Mouse (Mus musculus): ENCODE measurements around the gene Rbms3. TPM values are rescaled to one million over a fixed set of nuclear protein-coding genes. Genes with fewer than 3 reads are reported as not detected.
A peak's percentile ranks its signal among the peaks of the same experiment; 100 is the strongest.

Rbms3 gene
- total RNA-seq, 2 experiments from 2014 or later: 10.6 to 10.9 TPM

- no peak for DNase-seq
Observed at GRCm38 (mm10) chr9:116834949-116835348, 794.8 kb downstream of the Rbms3 start.

DNA sequence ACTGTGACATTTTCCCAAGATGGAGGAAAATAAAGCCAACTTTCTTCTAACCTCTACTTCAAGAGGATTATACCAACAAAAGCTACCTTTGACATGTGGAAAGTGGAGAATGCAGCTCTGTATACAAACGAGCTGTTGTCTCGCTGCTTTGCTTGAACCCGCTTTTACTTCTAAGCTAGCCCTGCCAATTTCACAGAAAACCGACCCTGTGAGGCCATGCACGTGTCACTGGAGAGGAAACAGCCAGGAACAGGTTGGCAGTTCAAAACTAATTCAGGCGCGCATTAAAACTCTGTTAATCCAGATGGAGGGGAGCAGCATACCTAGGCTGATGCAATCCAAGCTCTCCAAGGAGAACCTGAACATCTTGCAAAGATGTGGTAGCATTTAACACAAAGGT, 796.0 kb downstream of the Rbms3 start:
- no peak for DNase-seq

- DNase-seq: no peak
Observed at GRCm38 (mm10) chr9:116832822-116833221, 796.9 kb downstream of the Rbms3 start.

- DNase-seq: no peak
Observed at GRCm38 (mm10) chr9:116831386-116831785, 798.3 kb downstream of the Rbms3 start.

GRCm38 (mm10) chr9:116829929-116830328, 799.8 kb downstream of the Rbms3 start:
- DNase-seq: no peak

DNA sequence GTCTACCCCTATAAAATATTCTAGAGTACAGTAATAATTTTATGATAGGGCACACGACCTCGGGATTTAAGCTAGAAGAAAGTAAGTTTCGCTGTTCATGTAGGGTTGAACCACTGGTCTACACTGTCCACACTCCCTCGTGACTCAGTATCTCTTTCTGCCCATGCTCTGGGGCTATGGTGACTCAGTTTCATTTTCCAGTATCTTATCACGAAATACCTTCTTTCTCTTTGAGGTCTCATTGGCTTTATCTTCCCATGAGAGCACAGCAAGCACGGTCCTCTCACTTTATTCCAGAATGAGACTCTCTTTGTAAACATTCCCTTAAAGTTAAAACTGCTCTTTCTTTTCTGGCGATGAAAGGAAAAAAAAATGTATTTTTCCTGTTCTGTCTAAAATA, 808.1 kb downstream of the Rbms3 start:
- DNase-seq: no peak

DNA sequence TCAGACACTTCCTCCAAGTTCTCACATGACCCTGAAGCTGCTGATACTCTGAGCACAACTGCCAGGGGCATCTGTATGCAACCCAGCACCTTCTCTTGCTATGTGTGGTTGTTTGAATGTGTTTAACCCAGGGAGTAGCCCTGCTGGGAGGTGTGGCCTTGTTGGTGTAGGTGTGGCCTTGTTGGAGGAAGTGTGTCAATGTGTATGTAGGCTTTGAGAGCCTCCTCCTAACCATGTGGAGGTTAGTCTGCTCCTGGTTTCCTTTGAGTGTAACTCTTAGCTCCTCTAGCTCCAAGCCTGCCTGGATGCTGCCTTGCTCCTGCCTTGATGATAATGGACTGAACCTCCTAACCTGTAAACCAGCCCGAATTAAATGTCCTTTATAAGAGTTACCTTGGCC, 812.5 kb downstream of the Rbms3 start:
- no peak for DNase-seq

- DNase-seq: no peak
Observed at GRCm38 (mm10) chr9:116814495-116815094, 815.1 kb downstream of the Rbms3 start.

DNA sequence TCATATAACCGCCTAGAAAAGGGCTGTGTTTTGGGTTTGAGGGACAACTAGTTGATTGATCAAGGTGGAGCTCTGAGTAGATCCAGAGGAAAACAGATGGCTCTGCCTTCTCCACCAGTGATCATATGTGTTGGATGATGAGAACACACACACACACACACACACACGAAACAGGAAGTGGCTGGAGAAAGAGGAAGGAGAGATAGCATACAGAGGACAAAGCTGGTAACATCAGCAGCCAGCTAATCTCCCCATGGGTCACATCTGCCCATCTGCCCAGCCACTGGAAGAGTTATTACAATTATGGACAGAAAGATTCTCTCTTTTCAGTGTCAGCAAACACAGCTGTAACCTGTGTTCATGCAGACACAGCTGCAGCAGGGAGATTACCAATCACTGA, 816.3 kb downstream of the Rbms3 start:
- DNase-seq: peak; percentile 12

DNA sequence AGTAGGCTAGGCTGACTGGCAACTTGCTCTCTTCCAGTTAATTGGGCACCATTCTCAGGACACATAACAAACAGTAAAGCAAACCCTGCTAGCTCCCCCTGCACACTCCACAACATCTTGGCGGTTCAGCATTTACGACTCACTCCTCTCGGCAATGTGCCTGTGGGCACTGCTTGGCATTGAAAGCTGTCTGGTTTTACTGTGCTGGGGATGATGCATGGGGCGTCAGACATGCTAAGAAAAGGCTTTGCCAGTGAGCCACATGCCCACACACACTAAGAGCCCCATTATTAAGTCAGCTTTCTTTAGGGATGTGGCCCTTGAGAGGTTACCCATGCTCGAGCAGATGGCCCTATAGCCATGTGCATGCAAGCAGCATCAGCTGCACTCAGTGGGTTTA, 820.5 kb downstream of the Rbms3 start:
- DNase-seq: no peak

DNA sequence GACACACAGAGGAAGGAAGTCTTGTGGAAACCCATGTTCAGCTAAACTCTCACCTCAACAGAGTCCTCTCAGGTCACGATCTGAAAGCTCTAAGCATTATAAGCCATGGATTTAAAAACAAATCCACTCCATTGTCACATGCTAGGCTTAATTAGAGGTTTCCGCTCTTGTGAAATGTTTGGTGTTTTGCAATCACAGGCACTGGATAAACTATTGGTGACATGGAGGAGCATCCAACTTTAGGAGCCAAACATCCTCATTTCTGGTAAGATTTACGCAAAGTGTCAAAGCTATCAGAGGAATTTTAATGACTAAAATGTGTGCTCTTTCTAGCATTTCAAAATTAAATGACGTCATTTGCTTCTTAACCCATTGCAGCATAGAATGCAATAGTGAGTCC, 821.3 kb downstream of the Rbms3 start:
- DNase-seq: no peak

DNA sequence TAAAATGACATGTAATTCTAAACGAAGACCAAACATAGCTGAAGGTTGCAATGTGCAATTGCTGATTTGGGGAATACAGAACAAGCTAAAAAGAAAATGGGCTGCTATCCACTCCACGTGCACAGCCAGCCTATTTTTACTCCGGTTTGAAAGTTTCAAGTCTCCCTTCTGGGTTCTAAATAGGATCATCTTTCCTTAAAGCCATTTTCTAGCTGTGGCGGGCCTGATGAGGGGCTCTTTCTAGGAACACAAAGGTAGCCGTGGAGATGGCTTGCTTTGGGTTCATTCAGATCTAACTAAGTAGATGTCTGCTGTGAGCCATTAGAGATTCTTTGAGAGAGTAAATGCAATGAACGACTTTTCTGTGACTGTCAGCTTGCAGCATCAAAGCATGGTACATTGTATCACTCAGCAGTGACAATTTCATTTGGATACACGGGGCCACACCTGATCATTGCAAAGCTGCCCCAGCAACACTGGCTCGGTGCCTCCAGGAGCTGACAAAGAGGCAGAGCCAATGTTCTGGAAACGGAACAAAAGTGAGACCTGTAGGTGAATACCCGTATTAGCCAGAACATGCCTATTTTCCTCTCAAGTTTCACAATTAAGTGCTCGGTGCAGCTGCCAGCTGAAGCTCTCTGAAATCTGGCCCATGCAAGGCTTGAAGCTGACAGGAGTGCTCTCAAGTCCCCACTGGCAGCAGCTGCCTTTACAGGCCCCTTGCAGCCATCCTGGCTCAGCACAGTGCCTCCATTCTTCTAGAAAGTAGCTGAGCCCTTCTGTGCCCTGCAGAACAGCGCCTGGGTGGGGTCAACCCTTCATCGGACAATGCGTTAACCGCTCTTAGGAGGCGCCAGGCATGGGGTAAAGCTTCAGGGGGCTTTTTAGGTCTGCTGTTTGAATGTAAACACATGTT, 822.3 kb downstream of the Rbms3 start:
- DNase-seq: peak; percentile 28

GRCm38 (mm10) chr9:116803292-116803731, 826.4 kb downstream of the Rbms3 start:
- no peak for DNase-seq

GRCm38 (mm10) chr9:116802602-116803001, 827.1 kb downstream of the Rbms3 start:
- no peak for DNase-seq

DNA sequence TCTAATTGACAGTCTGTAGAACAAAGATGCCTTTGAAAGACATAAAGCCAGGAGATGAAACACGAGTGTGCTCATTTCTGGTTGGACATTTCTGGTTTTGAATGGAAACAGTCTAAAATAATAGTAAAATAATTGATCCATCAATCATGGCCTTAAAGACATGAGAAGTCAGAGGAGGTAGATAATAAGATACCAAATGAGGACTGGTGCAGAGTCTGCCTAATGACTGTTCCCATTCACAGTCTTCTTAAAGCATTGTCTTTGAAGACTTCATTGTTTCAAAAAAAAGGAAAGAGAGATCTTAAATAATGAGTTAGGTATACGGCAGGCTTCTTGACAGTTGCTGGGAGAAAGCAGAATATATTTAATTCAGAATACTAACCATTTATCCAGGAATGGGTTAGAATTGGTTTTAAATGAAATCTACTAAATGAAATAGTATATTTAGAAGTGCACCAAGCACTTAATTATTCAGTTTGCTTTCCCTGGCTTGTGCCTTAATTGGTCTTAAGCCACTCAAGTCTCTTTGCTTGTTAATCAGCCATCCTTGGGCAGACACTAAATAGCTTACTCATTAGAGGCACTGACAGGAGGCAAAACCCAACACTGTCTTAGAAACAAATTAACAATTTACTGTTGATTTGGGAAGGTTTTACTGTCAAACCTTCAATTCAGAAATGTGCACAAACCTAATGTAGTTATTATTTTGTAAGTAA, 834.3 kb downstream of the Rbms3 start:
- DNase-seq: no peak

GRCm38 (mm10) chr9:116791850-116792249, 837.9 kb downstream of the Rbms3 start:
- DNase-seq: no peak

- no peak for DNase-seq
Observed at GRCm38 (mm10) chr9:116786136-116787046, 843.3 kb downstream of the Rbms3 start.

DNA sequence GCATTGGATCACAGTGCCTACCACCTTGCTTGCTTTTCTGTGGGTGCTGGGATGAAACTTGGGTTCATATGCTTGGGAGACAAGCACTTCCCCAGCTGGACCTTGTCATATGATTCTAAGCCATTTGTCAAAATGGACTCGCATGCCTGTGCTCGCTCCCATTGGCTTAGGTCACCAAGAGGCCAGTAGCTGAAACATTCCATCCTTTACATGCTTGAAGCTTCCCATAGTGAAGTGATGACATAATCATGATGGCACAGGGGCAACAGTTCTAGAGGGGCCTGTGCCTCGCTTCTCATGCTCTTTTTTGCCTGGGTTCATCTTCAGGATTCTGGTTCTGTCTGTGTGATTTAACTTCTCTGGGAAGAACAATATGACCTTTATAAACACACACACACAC, 857.9 kb downstream of the Rbms3 start:
- DNase-seq: no peak

GRCm38 (mm10) chr9:116769358-116770054, 860.2 kb downstream of the Rbms3 start:
- DNase-seq: no peak

DNA sequence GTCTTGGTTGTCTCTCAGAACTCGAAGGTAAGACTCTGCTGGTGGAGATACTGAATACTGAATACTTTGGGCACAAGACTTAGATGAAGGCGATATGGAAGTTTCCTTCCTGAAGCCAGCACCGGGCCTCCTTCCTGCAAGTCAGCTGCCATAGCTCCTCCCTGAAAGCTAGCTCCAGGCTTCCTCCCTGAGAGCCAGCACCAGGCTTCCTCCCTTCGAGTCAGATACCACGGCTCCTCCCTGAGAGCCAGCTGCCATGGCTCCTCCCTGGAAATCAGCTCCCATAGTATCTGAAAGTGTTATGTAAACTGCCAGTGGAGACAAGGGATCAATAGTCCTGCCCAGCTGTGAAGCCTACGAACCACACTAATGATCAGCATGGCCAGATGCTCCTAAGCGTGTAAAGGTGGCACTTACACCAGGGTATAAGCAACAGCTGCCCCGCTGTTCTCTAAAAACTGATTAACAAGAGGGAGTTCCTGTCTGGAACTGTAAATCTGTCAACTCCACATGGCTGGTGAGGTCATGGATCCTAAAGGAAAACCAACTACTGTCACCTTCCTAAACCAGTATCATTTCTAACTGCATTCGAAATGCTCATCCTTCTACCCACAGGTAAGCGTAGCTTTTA, 867.2 kb downstream of the Rbms3 start:
- no peak for DNase-seq
